Mouse (Mus musculus) liver, adult (tissue): ENCODE results near the gene Rad51b.

Experiments used
- GATA4 ChIP-seq: IDR thresholded peaks from 2 replicates; pipeline ENCODE4 v1.6.1; 2014; ENCODE audit warnings: mild to moderate bottlenecking, low read length; ENCODE audit not compliant: insufficient replicate concordance

The Rad51b gene

GRCm38 (mm10) chr12:79649796-79650195 is 352.7 kb downstream of the Rad51b start:
- TF ChIP-seq GATA4: no peak

- TF ChIP-seq GATA4: no peak
These were observed 358.1 kb downstream of the Rad51b start for GRCm38 (mm10) chr12:79655138-79655537.

GRCm38 (mm10) chr12:79658861-79659260 is 361.8 kb downstream of the Rad51b start:
- TF ChIP-seq GATA4: no peak

- TF ChIP-seq GATA4: no peak
These were observed 364.2 kb downstream of the Rad51b start for GRCm38 (mm10) chr12:79661270-79661669.

GRCm38 (mm10) chr12:79663131-79663892 is 366.2 kb downstream of the Rad51b start:
- no peak for TF ChIP-seq GATA4

GRCm38 (mm10) chr12:79663893-79664574 is 367.0 kb downstream of the Rad51b start:
- no peak for TF ChIP-seq GATA4

GRCm38 (mm10) chr12:79674846-79675439 is 377.9 kb downstream of the Rad51b start:
- TF ChIP-seq GATA4: no peak; the same call in 1 of the 2 replicates

GRCm38 (mm10) chr12:79675440-79676176 is 378.5 kb downstream of the Rad51b start:
- TF ChIP-seq GATA4: peak; percentile 86; the same call in 1 of the 2 replicates

- TF ChIP-seq GATA4: no peak
These were observed 379.2 kb downstream of the Rad51b start for GRCm38 (mm10) chr12:79676251-79676650.

- no peak for TF ChIP-seq GATA4
These were observed 379.8 kb downstream of the Rad51b start for GRCm38 (mm10) chr12:79676896-79677295.

- TF ChIP-seq GATA4: no peak
These were observed 382.3 kb downstream of the Rad51b start for GRCm38 (mm10) chr12:79679251-79679901.

GRCm38 (mm10) chr12:79679941-79680697 is 383.0 kb downstream of the Rad51b start:
- no peak for TF ChIP-seq GATA4

GRCm38 (mm10) chr12:79680698-79681072 is 383.6 kb downstream of the Rad51b start:
- TF ChIP-seq GATA4: no peak

- no peak for TF ChIP-seq GATA4
These were observed 384.5 kb downstream of the Rad51b start for GRCm38 (mm10) chr12:79681571-79681970.
